Mouse (Mus musculus) ES-E14 (cell line): ENCODE measurements at regions not wholly inside any gene's neighbourhood (a gene's known extent, or its start where the extent isn't known, plus 50 kb on each side); places are given as distances from the start of the nearest gene placed in this dataset.

Experiments
- DNase-seq: peaks from one replicate; pipeline ENCODE4 v3.0.0-alpha.2; 2013; ENCODE audit warnings: low read depth, low spot score
- H3K27ac ChIP-seq: 2 replicates; pipeline ENCODE4 v1.5.1; 2012; ENCODE audit warnings: low read depth, mild to moderate bottlenecking, low read length, moderate library complexity, mixed read lengths; ENCODE audit not compliant: poor library complexity, insufficient read depth, severe bottlenecking
- H3K36me3 ChIP-seq: 2 replicates; pipeline ENCODE4 v1.6.1; 2012; ENCODE audit warnings: mild to moderate bottlenecking, low read length, moderate library complexity, mixed read lengths; ENCODE audit not compliant: control insufficient read depth, poor library complexity, insufficient read depth, severe bottlenecking
- H3K4me1 ChIP-seq, 2 experiments: fragments of 150-350 bp in 1 of 2; sonication (generic) in 1 of 2; 2 replicates each; pipeline ENCODE4 v1.6.1; 2012; ENCODE audit warnings: low read length in 2 of 2, mild to moderate bottlenecking in 1 of 2, mixed read lengths in 1 of 2; ENCODE audit not compliant: control insufficient read depth in 2 of 2, insufficient read depth in 2 of 2, poor library complexity in 1 of 2
- H3K4me3 ChIP-seq, 2 experiments: fragments of 150-350 bp in 1 of 2; sonication (generic) in 1 of 2; 2 replicates each; pipeline ENCODE4 v1.5.1; 2012; ENCODE audit warnings: low read length in 2 of 2, low read depth in 1 of 2, mild to moderate bottlenecking in 1 of 2, mixed read lengths in 1 of 2; ENCODE audit not compliant: insufficient read depth in 1 of 2, poor library complexity in 1 of 2, severe bottlenecking in 1 of 2
- H3K9ac ChIP-seq: 2 replicates; pipeline ENCODE4 v1.6.1; 2012; ENCODE audit warnings: low read depth, mild to moderate bottlenecking, low read length, mixed read lengths; ENCODE audit not compliant: poor library complexity, insufficient read depth, severe bottlenecking
- H3K9me3 ChIP-seq: fragments of 150-350 bp; sonication (generic); 2 replicates; pipeline ENCODE4 v1.6.1; 2012; ENCODE audit warnings: low read depth, mild to moderate bottlenecking, low read length; ENCODE audit not compliant: control insufficient read depth, insufficient read depth
- CHD2 ChIP-seq: IDR thresholded peaks from 2 replicates; pipeline ENCODE4 v1.6.1; 2014; ENCODE audit warnings: mild to moderate bottlenecking, low read depth, low read length, inconsistent platforms
- HCFC1 ChIP-seq: IDR thresholded peaks from 2 replicates; pipeline ENCODE4 v1.6.1; 2012; ENCODE audit warnings: low read length, inconsistent platforms, borderline replicate concordance; ENCODE audit not compliant: insufficient read depth
- MAFK ChIP-seq: IDR thresholded peaks from 2 replicates; pipeline ENCODE4 v1.6.1; 2014; ENCODE audit warnings: mild to moderate bottlenecking, low read depth, low read length, inconsistent platforms; ENCODE audit not compliant: insufficient read depth
- ZC3H11A ChIP-seq: IDR thresholded peaks from 2 replicates; pipeline ENCODE4 v1.6.1; 2012; ENCODE audit warnings: low read depth, mild to moderate bottlenecking, inconsistent platforms, low read length, borderline replicate concordance
- ZNF384 ChIP-seq: IDR thresholded peaks from 2 replicates; pipeline ENCODE4 v1.6.1; 2012; ENCODE audit warnings: low read depth, low read length, inconsistent platforms
- in situ Hi-C, 2 experiments: fragments of 600-800 bp; cut with MboI; formaldehyde crosslinking; loops; one replicate each; pipeline ENCODE4 v1.15.1; 2025; ENCODE audit warnings: low sequenced_read_pairs in 2 of 2, inconsistent platforms in 1 of 2; ENCODE audit not compliant: unreplicated experiment in 2 of 2

DNA sequence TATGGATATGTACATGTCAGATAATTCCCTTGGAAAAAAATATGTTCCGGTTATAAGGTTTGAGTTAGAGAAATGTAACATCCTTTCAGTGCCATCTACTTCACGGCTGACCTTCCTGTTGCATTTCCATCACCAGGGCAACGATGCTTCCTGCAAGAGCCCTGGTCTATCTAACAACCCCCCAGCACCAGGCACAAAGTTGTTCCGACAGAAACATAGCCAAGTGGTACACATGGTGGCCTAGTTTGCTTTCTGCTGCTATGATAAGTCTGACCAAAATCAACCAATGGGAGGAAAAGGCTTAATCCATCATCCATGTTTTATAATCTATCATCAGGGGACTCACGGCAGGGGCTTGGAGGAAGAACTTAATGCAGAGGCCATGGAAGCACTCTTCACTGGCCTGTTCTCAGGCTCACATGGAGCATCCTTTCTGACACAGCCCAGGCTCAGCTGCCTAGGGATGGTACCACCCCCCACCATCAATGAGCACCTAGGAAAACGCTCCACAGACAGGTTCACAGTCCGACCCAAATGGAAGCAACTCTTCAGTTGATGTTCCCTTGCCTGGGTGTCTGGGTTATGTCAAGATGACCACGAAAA lies 372.2 kb downstream of the Cbln4 start:
- no peak for DNase-seq
- TF ChIP-seq CHD2 (no peak), HCFC1 (no peak), MAFK (no peak), ZNF384 (no peak), ZC3H11A (no peak)
- no peaks in the 10 kb centered on the region for H3K9me3 ChIP-seq
- H3K27ac ChIP-seq, result no peak overlapping the region
- H3K9ac ChIP-seq, result no peak overlapping the region
- no peaks in the 10 kb centered on the region for H3K36me3 ChIP-seq
- H3K4me3 ChIP-seq, result no peak overlapping the region
- in situ Hi-C loops, result no loop called here
- H3K4me1 ChIP-seq, result no peaks in the 10 kb centered on the region

DNA sequence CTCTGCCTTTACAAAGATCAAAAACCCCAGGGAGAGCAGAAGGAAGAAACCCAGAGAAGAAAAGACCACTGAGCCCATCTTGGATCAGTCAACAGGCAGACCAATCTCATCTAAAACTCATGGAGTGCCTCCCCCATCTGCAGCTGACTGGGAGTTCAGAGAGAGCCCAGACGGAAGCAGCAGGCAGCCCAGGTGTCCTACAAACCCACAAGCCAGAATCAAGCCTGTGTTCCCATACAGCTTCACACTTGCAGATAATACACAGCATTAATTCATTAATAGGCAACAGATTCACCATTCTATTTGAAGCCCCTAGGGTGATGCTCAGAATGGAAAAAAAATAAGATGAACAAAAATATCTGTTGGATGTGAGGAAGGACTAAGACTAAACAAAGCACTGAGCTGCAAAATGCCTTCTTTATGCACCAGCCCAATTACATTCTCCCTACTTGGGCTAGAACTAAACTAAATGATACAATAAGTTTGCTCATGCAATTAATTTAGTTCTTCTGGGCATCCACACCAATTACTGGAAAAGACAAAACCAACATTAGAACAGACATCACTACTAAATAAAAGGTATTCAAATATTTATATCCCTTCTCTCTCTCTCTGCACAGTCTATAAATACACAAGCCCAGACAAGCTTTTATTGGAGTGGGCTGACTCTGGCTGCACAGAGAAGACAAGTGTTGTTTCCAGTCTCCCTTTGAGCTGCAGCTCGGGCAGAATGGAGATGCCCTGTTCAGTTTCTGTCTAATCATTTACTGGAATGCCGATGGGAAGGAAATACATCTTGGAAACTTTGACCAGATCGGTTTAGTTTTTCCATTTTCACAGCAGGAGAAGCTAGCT lies 374.2 kb downstream of the Cbln4 start:
- TF ChIP-seq CHD2 (no peak), ZC3H11A (no peak), HCFC1 (no peak), MAFK (no peak), ZNF384 (no peak)
- in situ Hi-C loops, result no loop called here
- no peaks in the 10 kb centered on the region for H3K9me3 ChIP-seq
- no peak overlapping the region for H3K27ac ChIP-seq
- H3K4me3 ChIP-seq, result no peak overlapping the region
- no peaks in the 10 kb centered on the region for H3K4me1 ChIP-seq
- DNase-seq, result no peak
- H3K36me3 ChIP-seq, result no peaks in the 10 kb centered on the region
- no peak overlapping the region for H3K9ac ChIP-seq

DNA sequence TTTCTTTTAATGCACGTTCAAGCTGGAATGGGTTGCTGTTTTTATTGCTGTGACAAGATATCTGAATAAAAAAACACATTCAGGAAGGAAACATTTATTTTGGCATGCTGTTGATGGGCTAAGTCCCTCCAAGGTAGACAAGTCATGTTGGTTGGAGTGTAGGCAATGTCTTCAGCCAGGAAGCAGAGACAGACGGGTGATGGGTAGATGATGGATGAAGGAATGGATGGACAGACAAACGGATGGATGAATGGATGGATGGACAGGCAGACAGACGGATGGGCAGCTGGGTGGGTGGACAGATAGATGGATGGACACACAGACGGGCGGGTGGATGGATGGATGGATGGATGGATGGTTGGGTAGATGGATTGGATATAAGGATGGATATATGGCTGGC lies 380.7 kb downstream of the Cbln4 start:
- Histone ChIP-seq H3K36me3 (no peaks in the 10 kb centered on the region), H3K27ac (no peak overlapping the region), H3K4me1 (no peaks in the 10 kb centered on the region), H3K9me3 (no peaks in the 10 kb centered on the region), H3K4me3 (no peak overlapping the region), H3K9ac (no peak overlapping the region)
- no peak for DNase-seq
- TF ChIP-seq CHD2 (no peak), HCFC1 (no peak), ZC3H11A (no peak), MAFK (no peak), ZNF384 (no peak)
- in situ Hi-C loops, result no loop called here

DNA sequence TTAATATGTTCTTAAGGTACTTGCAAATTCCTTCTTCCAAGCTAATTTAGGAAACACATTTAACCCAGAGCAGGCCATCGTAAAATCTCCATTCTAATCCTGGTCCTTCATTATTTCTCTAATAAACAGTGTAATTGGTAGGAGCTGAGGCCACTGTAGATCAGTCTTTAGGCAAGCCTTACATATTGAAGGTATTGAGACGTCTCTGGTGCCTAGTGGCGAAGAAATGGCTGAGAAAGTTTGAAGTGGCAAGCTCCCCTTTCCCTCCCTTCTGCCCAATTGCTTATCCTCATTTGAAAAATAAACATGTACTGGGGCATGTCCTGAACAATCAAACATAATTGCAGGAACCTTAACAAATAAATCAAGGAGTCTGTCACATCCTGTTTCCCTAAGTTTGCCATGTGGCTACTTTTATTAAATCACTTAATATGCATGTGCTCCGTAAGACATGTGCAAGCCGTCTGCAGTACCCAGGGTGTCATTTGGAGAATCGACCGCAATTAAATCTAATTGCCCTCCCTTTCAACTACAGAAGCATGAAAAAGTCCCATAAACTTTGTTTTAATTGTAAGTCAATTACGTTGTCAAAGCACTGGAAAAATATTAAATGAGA lies 381.3 kb downstream of the Cbln4 start:
- H3K4me1 ChIP-seq, result no peaks in the 10 kb centered on the region
- H3K36me3 ChIP-seq, result no peaks in the 10 kb centered on the region
- DNase-seq, result no peak
- H3K27ac ChIP-seq, result no peak overlapping the region
- no peaks in the 10 kb centered on the region for H3K9me3 ChIP-seq
- no peak for TF ChIP-seq CHD2
- TF ChIP-seq MAFK, result no peak
- no peak for TF ChIP-seq ZC3H11A
- TF ChIP-seq HCFC1, result no peak
- no peak for TF ChIP-seq ZNF384
- in situ Hi-C loops, result no loop called here
- no peak overlapping the region for H3K4me3 ChIP-seq
- no peak overlapping the region for H3K9ac ChIP-seq
